Mouse (Mus musculus) mature B cell (primary cell): ENCODE data around the gene Tmem208.

Source experiments
- in situ Hi-C: fragments of 300-500 bp; cut with MboI; formaldehyde crosslinking; loops from 2 replicates; pipeline ENCODE4 v1.14.3; 2019

Tmem208 gene

GRCm38 (mm10) chr8:105298351-105299252 lies 27.6 kb upstream of the Tmem208 start:
- in situ Hi-C loops: no loop called here

GRCm38 (mm10) chr8:105299962-105300361 lies 26.2 kb upstream of the Tmem208 start:
- in situ Hi-C loops: no loop called here

GRCm38 (mm10) chr8:105303396-105303795 lies 22.8 kb upstream of the Tmem208 start:
- in situ Hi-C loops: no loop called here

- in situ Hi-C loops: no loop called here
Measured at GRCm38 (mm10) chr8:105303874-105304273, 22.3 kb upstream of the Tmem208 start.

- in situ Hi-C loops: no loop called here
Measured at GRCm38 (mm10) chr8:105304325-105305210, 21.6 kb upstream of the Tmem208 start.

GRCm38 (mm10) chr8:105305211-105306145 lies 20.7 kb upstream of the Tmem208 start, which contains the start of gene Elmo3:
Gene Elmo3, plus strand, starts transcription at chr8:105305601.
- in situ Hi-C loops: no loop called here

GRCm38 (mm10) chr8:105306146-105306691 lies 19.9 kb upstream of the Tmem208 start:
- in situ Hi-C loops: no loop called here

GRCm38 (mm10) chr8:105307670-105308069 lies 18.5 kb upstream of the Tmem208 start:
- in situ Hi-C loops: no loop called here

GRCm38 (mm10) chr8:105308428-105308827 lies 17.7 kb upstream of the Tmem208 start:
- in situ Hi-C loops: no loop called here

- in situ Hi-C loops: no loop called here
Measured at GRCm38 (mm10) chr8:105309142-105309847, 16.9 kb upstream of the Tmem208 start.

GRCm38 (mm10) chr8:105310118-105310517 lies 16.0 kb upstream of the Tmem208 start:
- in situ Hi-C loops: no loop called here

GRCm38 (mm10) chr8:105311718-105312117 lies 14.4 kb upstream of the Tmem208 start:
- in situ Hi-C loops: no loop called here

- in situ Hi-C loops: no loop called here
Measured at GRCm38 (mm10) chr8:105312891-105313481, 13.2 kb upstream of the Tmem208 start.

GRCm38 (mm10) chr8:105313622-105314402 lies 12.3 kb upstream of the Tmem208 start:
- in situ Hi-C loops: no loop called here

- in situ Hi-C loops: no loop called here
Measured at GRCm38 (mm10) chr8:105315073-105315769, 10.9 kb upstream of the Tmem208 start.

- in situ Hi-C loops: no loop called here
Measured at GRCm38 (mm10) chr8:105317941-105318340, 8.2 kb upstream of the Tmem208 start.

GRCm38 (mm10) chr8:105318662-105319190 lies 7.4 kb upstream of the Tmem208 start:
- in situ Hi-C loops: no loop called here

- in situ Hi-C loops: no loop called here
Measured at GRCm38 (mm10) chr8:105323183-105323582, 3.0 kb upstream of the Tmem208 start.
